Mouse (Mus musculus): ENCODE measurements around the gene Gm5134. TPM values are rescaled to one million over a fixed set of nuclear protein-coding genes. Genes with fewer than 3 reads are reported as not detected.
A peak's percentile ranks its signal among the peaks of the same experiment; 100 is the strongest.

Gene Gm5134
- total RNA-seq, 1 experiment, result 4.2 TPM

GRCm38 (mm10) chr10:75921726-75922560 lies 32.4 kb upstream of the Gm5134 start:
- no peaks in the 10 kb centered on the region for H3K9me3 ChIP-seq (ENCODE audit: control insufficient read depth, insufficient read depth, low read depth, low read length)
- DNase-seq (ENCODE audit: low read depth, low spot score), result no peak
- peak overlapping the region; percentile 79 for H3K9ac ChIP-seq (ENCODE audit: insufficient read depth, low read depth, low read length, poor library complexity, severe bottlenecking)
- H3K4me1 ChIP-seq (ENCODE audit: control insufficient read depth in 2 of 2, insufficient read depth in 2 of 2, low read length in 2 of 2, poor library complexity in 1 of 2), result peaks cover 0 to 7% of the 10 kb centered on the region in 2 experiments; a peak in 1 of 4 replicates
- peak overlapping the region; percentile 84 to 99 for H3K4me3 ChIP-seq (ENCODE audit: insufficient read depth in 1 of 2, low read depth in 1 of 2, low read length in 2 of 2, poor library complexity in 1 of 2, severe bottlenecking in 1 of 2)
- in situ Hi-C loops (cut with MboI; ENCODE audit: low sequenced_read_pairs in 2 of 2, unreplicated experiment in 2 of 2), result no loop called here
- peaks cover 39% of the 10 kb centered on the region for H3K36me3 ChIP-seq (ENCODE audit: control insufficient read depth, insufficient read depth, low read length, poor library complexity, severe bottlenecking)
- TF ChIP-seq ZC3H11A (IDR thresholded peaks at IDR 0.05; ENCODE audit: borderline replicate concordance, low read depth, low read length), result no peak
- no peak overlapping the region for H3K27ac ChIP-seq (ENCODE audit: insufficient read depth, low read depth, low read length, poor library complexity, severe bottlenecking)

- Histone ChIP-seq H3K4me1 (ENCODE audit: control insufficient read depth in 2 of 2, insufficient read depth in 2 of 2, low read length in 2 of 2, poor library complexity in 1 of 2) (0 out of 4 replicates have a peak, but pooled peaks cover 0 to 7% of the 10 kb centered on the region in 2 experiments), H3K9me3 (ENCODE audit: control insufficient read depth, insufficient read depth, low read depth, low read length) (no peaks in the 10 kb centered on the region), H3K27ac (ENCODE audit: insufficient read depth, low read depth, low read length, poor library complexity, severe bottlenecking) (no peak overlapping the region), H3K4me3 (ENCODE audit: insufficient read depth in 1 of 2, low read depth in 1 of 2, low read length in 2 of 2, poor library complexity in 1 of 2, severe bottlenecking in 1 of 2) (no peak overlapping the region), H3K36me3 (ENCODE audit: control insufficient read depth, insufficient read depth, low read length, poor library complexity, severe bottlenecking) (peaks cover 47% of the 10 kb centered on the region), H3K9ac (ENCODE audit: insufficient read depth, low read depth, low read length, poor library complexity, severe bottlenecking) (no peak overlapping the region)
- TF ChIP-seq MAFK (IDR thresholded peaks at IDR 0.05; ENCODE audit: insufficient read depth, low read depth, low read length) (no peak), CHD2 (IDR thresholded peaks at IDR 0.05; ENCODE audit: low read depth, low read length) (no peak), ZC3H11A (IDR thresholded peaks at IDR 0.05; ENCODE audit: borderline replicate concordance, low read depth, low read length) (no peak), HCFC1 (IDR thresholded peaks at IDR 0.05; ENCODE audit: borderline replicate concordance, insufficient read depth, low read length) (no peak), ZNF384 (IDR thresholded peaks at IDR 0.05; ENCODE audit: low read depth, low read length) (no peak)
- in situ Hi-C loops (cut with MboI; ENCODE audit: low sequenced_read_pairs in 2 of 2, unreplicated experiment in 2 of 2), result no loop called here
- no peak for DNase-seq (ENCODE audit: low read depth, low spot score)
Measured at GRCm38 (mm10) chr10:75924324-75924723, 30.0 kb upstream of the Gm5134 start.

GRCm38 (mm10) chr10:75926396-75926795 lies 27.9 kb upstream of the Gm5134 start:
- H3K4me3 ChIP-seq (ENCODE audit: insufficient read depth in 1 of 2, low read depth in 1 of 2, low read length in 2 of 2, poor library complexity in 1 of 2, severe bottlenecking in 1 of 2), result no peak overlapping the region
- DNase-seq (ENCODE audit: low read depth, low spot score), result no peak
- in situ Hi-C loops (cut with MboI; ENCODE audit: low sequenced_read_pairs in 2 of 2, unreplicated experiment in 2 of 2), result no loop called here
- no peak for TF ChIP-seq ZC3H11A (IDR thresholded peaks at IDR 0.05; ENCODE audit: borderline replicate concordance, low read depth, low read length)
- no peak for TF ChIP-seq ZNF384 (IDR thresholded peaks at IDR 0.05; ENCODE audit: low read depth, low read length)
- TF ChIP-seq CHD2 (IDR thresholded peaks at IDR 0.05; ENCODE audit: low read depth, low read length), result no peak
- TF ChIP-seq HCFC1 (IDR thresholded peaks at IDR 0.05; ENCODE audit: borderline replicate concordance, insufficient read depth, low read length), result no peak
- no peak for TF ChIP-seq MAFK (IDR thresholded peaks at IDR 0.05; ENCODE audit: insufficient read depth, low read depth, low read length)
- H3K27ac ChIP-seq (ENCODE audit: insufficient read depth, low read depth, low read length, poor library complexity, severe bottlenecking), result no peak overlapping the region
- H3K36me3 ChIP-seq (ENCODE audit: control insufficient read depth, insufficient read depth, low read length, poor library complexity, severe bottlenecking), result peaks cover 45% of the 10 kb centered on the region
- H3K9ac ChIP-seq (ENCODE audit: insufficient read depth, low read depth, low read length, poor library complexity, severe bottlenecking), result no peak overlapping the region
- H3K4me1 ChIP-seq (ENCODE audit: control insufficient read depth in 2 of 2, insufficient read depth in 2 of 2, low read length in 2 of 2, poor library complexity in 1 of 2), result peaks cover 8 to 9% of the 10 kb centered on the region in 2 experiments; a peak in 2 of 4 replicates
- no peaks in the 10 kb centered on the region for H3K9me3 ChIP-seq (ENCODE audit: control insufficient read depth, insufficient read depth, low read depth, low read length)

GRCm38 (mm10) chr10:75930304-75930703 lies 24.0 kb upstream of the Gm5134 start:
- Histone ChIP-seq H3K4me1 (ENCODE audit: control insufficient read depth in 2 of 2, insufficient read depth in 2 of 2, low read length in 2 of 2, poor library complexity in 1 of 2) (peaks cover 6 to 15% of the 10 kb centered on the region in 2 experiments), H3K4me3 (ENCODE audit: insufficient read depth in 1 of 2, low read depth in 1 of 2, low read length in 2 of 2, poor library complexity in 1 of 2, severe bottlenecking in 1 of 2) (peak overlapping the region; percentile 35 to 54; a peak in 3 of 4 replicates), H3K9ac (ENCODE audit: insufficient read depth, low read depth, low read length, poor library complexity, severe bottlenecking) (peak overlapping the region; percentile 28), H3K27ac (ENCODE audit: insufficient read depth, low read depth, low read length, poor library complexity, severe bottlenecking) (no peak overlapping the region), H3K9me3 (ENCODE audit: control insufficient read depth, insufficient read depth, low read depth, low read length) (no peaks in the 10 kb centered on the region), H3K36me3 (ENCODE audit: control insufficient read depth, insufficient read depth, low read length, poor library complexity, severe bottlenecking) (peaks cover 30% of the 10 kb centered on the region)
- no peak for DNase-seq (ENCODE audit: low read depth, low spot score)
- in situ Hi-C loops (cut with MboI; ENCODE audit: low sequenced_read_pairs in 2 of 2, unreplicated experiment in 2 of 2), result no loop called here
- TF ChIP-seq HCFC1 (IDR thresholded peaks at IDR 0.05; ENCODE audit: borderline replicate concordance, insufficient read depth, low read length) (no peak), ZC3H11A (IDR thresholded peaks at IDR 0.05; ENCODE audit: borderline replicate concordance, low read depth, low read length) (no peak), CHD2 (IDR thresholded peaks at IDR 0.05; ENCODE audit: low read depth, low read length) (no peak), ZNF384 (IDR thresholded peaks at IDR 0.05; ENCODE audit: low read depth, low read length) (no peak), MAFK (IDR thresholded peaks at IDR 0.05; ENCODE audit: insufficient read depth, low read depth, low read length) (no peak)
